Mouse (Mus musculus): ENCODE data around the gene Zwint. TPM values are rescaled to one million over a fixed set of nuclear protein-coding genes. Genes with fewer than 3 reads are reported as not detected.
A peak's percentile ranks its signal among the peaks of the same experiment; 100 is the strongest.

The Zwint gene
- total RNA-seq (2015; ENCODE audit: low replicate concordance) (61.3 and 73.1 TPM in 2 replicates), total RNA-seq (2017; ENCODE audit: low replicate concordance) (135 and 183 TPM in 2 replicates)

- ATAC-seq (replicated peaks; ENCODE audit: low FRiP score, poor library complexity, severe bottlenecking) = peak; percentile 96
Observed at GRCm38 (mm10) chr10:72654270-72655016, at the start of gene Zwint. TSS of gene Zwint (plus strand) at chr10:72654845.

GRCm38 (mm10) chr10:72613125-72613915 is 41.3 kb upstream of the Zwint start:
- no peak for ATAC-seq (replicated peaks; ENCODE audit: low FRiP score, poor library complexity, severe bottlenecking)

GRCm38 (mm10) chr10:72616153-72616552 is 38.5 kb upstream of the Zwint start:
- ATAC-seq (replicated peaks; ENCODE audit: low FRiP score, poor library complexity, severe bottlenecking) = no peak

- no peak for ATAC-seq (replicated peaks; ENCODE audit: low FRiP score, poor library complexity, severe bottlenecking)
Observed at GRCm38 (mm10) chr10:72620527-72620926, 34.1 kb upstream of the Zwint start.

GRCm38 (mm10) chr10:72623561-72623960 is 31.1 kb upstream of the Zwint start:
- no peak for ATAC-seq (replicated peaks; ENCODE audit: low FRiP score, poor library complexity, severe bottlenecking)

- no peak for ATAC-seq (replicated peaks; ENCODE audit: low FRiP score, poor library complexity, severe bottlenecking)
Observed at GRCm38 (mm10) chr10:72634125-72634524, 20.5 kb upstream of the Zwint start.

GRCm38 (mm10) chr10:72650867-72651266 is 3.8 kb upstream of the Zwint start:
- ATAC-seq (replicated peaks; ENCODE audit: low FRiP score, poor library complexity, severe bottlenecking) = no peak

GRCm38 (mm10) chr10:72653797-72654196 is 848 bp upstream of the Zwint start:
- ATAC-seq (replicated peaks; ENCODE audit: low FRiP score, poor library complexity, severe bottlenecking) = no peak

GRCm38 (mm10) chr10:72655017-72655509 is 418 bp downstream of the Zwint start:
- ATAC-seq (replicated peaks; ENCODE audit: low FRiP score, poor library complexity, severe bottlenecking) = peak; percentile 67

GRCm38 (mm10) chr10:72659198-72659597 is 4.6 kb downstream of the Zwint start:
- no peak for ATAC-seq (replicated peaks; ENCODE audit: low FRiP score, poor library complexity, severe bottlenecking)

GRCm38 (mm10) chr10:72660350-72660749 is 5.7 kb downstream of the Zwint start:
- no peak for ATAC-seq (replicated peaks; ENCODE audit: low FRiP score, poor library complexity, severe bottlenecking)

- no peak for ATAC-seq (replicated peaks; ENCODE audit: low FRiP score, poor library complexity, severe bottlenecking)
Observed at GRCm38 (mm10) chr10:72667856-72668255, 13.2 kb downstream of the Zwint start.

GRCm38 (mm10) chr10:72669086-72669485 is 14.4 kb downstream of the Zwint start:
- ATAC-seq (replicated peaks; ENCODE audit: low FRiP score, poor library complexity, severe bottlenecking) = peak; percentile 89

- no peak for ATAC-seq (replicated peaks; ENCODE audit: low FRiP score, poor library complexity, severe bottlenecking)
Observed at GRCm38 (mm10) chr10:72675971-72676370, 21.3 kb downstream of the Zwint start.

GRCm38 (mm10) chr10:72676550-72676949 is 21.9 kb downstream of the Zwint start:
- ATAC-seq (replicated peaks; ENCODE audit: low FRiP score, poor library complexity, severe bottlenecking) = peak; percentile 94

- no peak for ATAC-seq (replicated peaks; ENCODE audit: low FRiP score, poor library complexity, severe bottlenecking)
Observed at GRCm38 (mm10) chr10:72679086-72679485, 24.4 kb downstream of the Zwint start.

GRCm38 (mm10) chr10:72701092-72701491 is 46.4 kb downstream of the Zwint start:
- no peak for ATAC-seq (replicated peaks; ENCODE audit: low FRiP score, poor library complexity, severe bottlenecking)

GRCm38 (mm10) chr10:72713754-72714153 is 59.1 kb downstream of the Zwint start:
- no peak for ATAC-seq (replicated peaks; ENCODE audit: low FRiP score, poor library complexity, severe bottlenecking)
